ENCODE assay signal across 12 mouse cellular contexts in genomic region chr13:41825379-41825966, GRCm38 (mm10). TPM values are rescaled to one million over a fixed set of nuclear protein-coding genes. Genes with fewer than 3 reads are reported as not detected.
DNase-seq lines count a peak whose midpoint lies in the region; ATAC-seq and TF ChIP-seq lines count a peak whose summit lies in the region.
"Had no signal": no experiment of that assay in that cellular context is flagged by ENCODE, and none has a peak within 500 bp of the region (broad histone marks: within the 10 kb centered on the region; RNA-seq: fewer than 3 reads in every experiment).

No protein-coding gene starts in this region.

- ATAC-seq in liver, embryonic 12.5 days = no peak
- no peak for ATAC-seq in erythroid progenitor cell, adult 5-6 weeks (replicated peaks; ENCODE audit: low FRiP score, poor library complexity, severe bottlenecking)
- ATAC-seq: forebrain, embryonic 14.5 days had no signal

- TF ChIP-seq CTCF in liver, adult 2 months (IDR thresholded peaks at IDR 0.05; ENCODE audit: low read depth, low read length) = no peak
- no peak for TF ChIP-seq CTCF in thymus, adult 2 months (IDR thresholded peaks at IDR 0.05; ENCODE audit: borderline replicate concordance, control insufficient read depth, extremely low read depth, insufficient read depth, low read length, poor library complexity)

- no peak overlapping the region for H3K9ac ChIP-seq in liver, embryonic 12.5 days
- no peak overlapping the region for H3K9ac ChIP-seq in liver, adult 2 months (ENCODE audit: low read depth, low read length)
- H3K9ac ChIP-seq: hindbrain, embryonic 13.5 days had no signal

- no peak overlapping the region for H3K4me3 ChIP-seq in liver, embryonic 12.5 days
- H3K4me3 ChIP-seq in liver, adult 2 months (ENCODE audit: insufficient read depth, low read depth, low read length) = no peak overlapping the region
- H3K4me3 ChIP-seq in thymus, adult 2 months (ENCODE audit: control insufficient read depth, insufficient read depth, low read length) = no peak overlapping the region
- H3K4me3 ChIP-seq: hindbrain, embryonic 13.5 days had no signal

- H3K4me1 ChIP-seq in liver, embryonic 12.5 days = no peaks in the 10 kb centered on the region
- peaks cover 7% of the 10 kb centered on the region; the same call in 1 of the 2 replicates for H3K4me1 ChIP-seq in liver, adult 2 months (ENCODE audit: control insufficient read depth, insufficient read depth, low read length)
- H3K4me1 ChIP-seq in thymus, adult 2 months (replicated peaks; ENCODE audit: control insufficient read depth, insufficient read depth, low read length) = peaks cover 6% of the 10 kb centered on the region
- H3K4me1 ChIP-seq: hindbrain, embryonic 13.5 days had no signal

- no peak overlapping the region for H3K27ac ChIP-seq in liver, embryonic 12.5 days
- no peak overlapping the region for H3K27ac ChIP-seq in liver, adult 2 months (replicated peaks; ENCODE audit: insufficient read depth, low read depth, low read length)
- no peak overlapping the region; the same call in 1 of the 2 replicates for H3K27ac ChIP-seq in thymus, adult 2 months (ENCODE audit: control insufficient read depth, insufficient read depth, low read length)
- H3K27ac ChIP-seq: hindbrain, embryonic 13.5 days had no signal

- no peak for TF ChIP-seq POLR2A in liver, adult 2 months (IDR thresholded peaks at IDR 0.05; ENCODE audit: extremely low read depth, insufficient read depth, low read length)
- no peak for TF ChIP-seq POLR2A in thymus, adult 2 months (IDR thresholded peaks at IDR 0.05; ENCODE audit: control insufficient read depth, extremely low read depth, insufficient read depth, low read length, poor library complexity)

- 33% methylated on average over 11 of the region's 11 CpGs for WGBS in liver, embryonic 12.5 days (ENCODE audit: insufficient replicate concordance)
- 59% methylated on average over 11 of the region's 11 CpGs for WGBS in liver, adult 2 months
- WGBS in thymus, adult 2 months = 15% methylated on average over 11 of the region's 11 CpGs

- no peak overlapping the region for H3K4me2 ChIP-seq in liver, embryonic 12.5 days
- H3K4me2 ChIP-seq: hindbrain, embryonic 13.5 days had no signal

- peaks cover 17% of the 10 kb centered on the region; the same call in 1 of the 2 replicates for H3K79me2 ChIP-seq in liver, adult 2 months (ENCODE audit: control insufficient read depth, insufficient read depth, low read length)

- DNase-seq in liver = peak; percentile 9
- DNase-seq in ES-CJ7 (ENCODE audit: low read depth, low spot score) = peak; percentile 27
- peak; percentile 55 for DNase-seq in liver, adult 2 months (ENCODE audit: extremely low read depth, low read depth, low spot score)
- peak; percentile 45 for DNase-seq in thymus, adult 2 months
- no peak for DNase-seq in gastrocnemius, adult 18-20 months (ENCODE audit: low spot score)
- DNase-seq in Muller cell, postnatal 12 days (ENCODE audit: inconsistent ontology term) = no peak
- DNase-seq: gastrocnemius, postnatal 36 days had no signal

- H3K9me3 ChIP-seq in liver, embryonic 12.5 days (replicated peaks) = no peaks in the 10 kb centered on the region
- H3K9me3 ChIP-seq: hindbrain, embryonic 13.5 days had no signal

- H3K27me3 ChIP-seq in liver, embryonic 12.5 days (replicated peaks) = no peaks in the 10 kb centered on the region; the same call in 1 of the 2 replicates
- no peaks in the 10 kb centered on the region for H3K27me3 ChIP-seq in liver, adult 2 months (ENCODE audit: control insufficient read depth, insufficient read depth, low read length)
- no peaks in the 10 kb centered on the region for H3K27me3 ChIP-seq in thymus, adult 2 months (ENCODE audit: control insufficient read depth, insufficient read depth, low read length)
- H3K27me3 ChIP-seq: hindbrain, embryonic 13.5 days had no signal

- no peaks in the 10 kb centered on the region for H3K36me3 ChIP-seq in liver, embryonic 12.5 days
- H3K36me3 ChIP-seq in liver, adult 2 months (ENCODE audit: control insufficient read depth, insufficient read depth, low read length) = peaks cover 1% of the 10 kb centered on the region; the same call in 1 of the 2 replicates
- H3K36me3 ChIP-seq in thymus, adult 2 months (ENCODE audit: control insufficient read depth, insufficient read depth, low read length) = no peaks in the 10 kb centered on the region
- H3K36me3 ChIP-seq: hindbrain, embryonic 13.5 days had no signal

RNA-seq across cellular contexts. Expression of gene Adtrp, which starts 22.0 kb away (rescaled TPM):
- not detected in 2 replicates for polyA plus RNA-seq in liver, embryonic 12.5 days (2016; fragmentation: Nextera tagmentation; extraction: Ambion mirVana)
- total RNA-seq in liver, adult 2 months (2014; rRNA removed) = 267 and 323 TPM in 2 replicates
- polyA plus RNA-seq in liver, adult 2 months (2012; rRNA removed) = 193 and 251 TPM in 2 replicates
- polyA plus RNA-seq in thymus, adult 2 months (2012; rRNA removed) = 4.4 and 6.2 TPM in 2 replicates
- 7.9 TPM in 1 of 2 replicates, not detected in the other for total RNA-seq in erythroid progenitor cell, adult 5-6 weeks (2015; ENCODE audit: low replicate concordance)
- not detected in 2 replicates for total RNA-seq in erythroid progenitor cell, adult 5-6 weeks (2017; ENCODE audit: low replicate concordance)
- under 1 TPM; 0.50 to 0.64 TPM for total RNA-seq in gastrocnemius, adult 18-20 months (2021)
- polyA plus RNA-seq: C2C12; forebrain, embryonic 14.5 days had no signal

Comparison
In these comparisons a context has a peak if more than half of its experiments do, and no peak if none do; other contexts are left out.
1. DNase-seq: peak in liver (single experiment), ES-CJ7 (single experiment), liver, adult 2 months (single experiment) and thymus, adult 2 months (single experiment); none in gastrocnemius, adult 18-20 months (single experiment) and Muller cell, postnatal 12 days (single experiment).
2. RNA of gene Adtrp, which starts 22.0 kb away (total RNA-seq): 267 to 323 TPM in liver, adult 2 months; 0.50 to 0.64 TPM in gastrocnemius, adult 18-20 months and 7.9 TPM in erythroid progenitor cell, adult 5-6 weeks; every median in the first group is over 10 times any median in the second.